In the genomic region with DNA sequence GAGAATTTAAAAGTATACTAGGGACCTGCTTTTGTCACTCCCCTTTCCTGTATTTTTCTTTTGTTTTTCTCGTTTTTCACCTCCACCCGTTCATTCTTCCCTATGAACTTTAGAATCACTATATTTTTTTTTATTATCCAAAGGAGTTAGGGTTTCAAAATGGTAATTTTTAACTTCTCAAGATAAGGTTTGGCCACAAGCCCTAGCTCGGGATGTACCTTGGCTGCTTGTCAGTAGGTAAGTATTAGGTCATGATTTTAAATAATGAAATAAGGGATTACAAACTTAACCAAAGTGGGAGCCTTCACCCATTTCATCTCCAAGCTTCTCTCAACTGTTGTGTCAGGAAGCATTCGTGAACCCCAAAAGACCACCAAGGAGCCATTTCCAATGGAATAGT, we compare ENCODE assay signal across 34 mouse cellular contexts. TPM values are rescaled to one million over a fixed set of nuclear protein-coding genes. Genes with fewer than 3 reads are reported as not detected.
"Had no signal": no experiment of that assay in that cellular context is flagged by ENCODE, and none has a peak within 500 bp of the region (broad histone marks: within the 10 kb centered on the region; RNA-seq: fewer than 3 reads in every experiment).

No protein-coding gene starts in this region.

- H3K27me3 ChIP-seq: limb, embryonic 12.5 days; limb, embryonic 13.5 days; limb, embryonic 15.5 days; liver, embryonic 12.5 days; liver, embryonic 13.5 days; liver, embryonic 15.5 days; lung, embryonic 15.5 days; midbrain, embryonic 12.5 days; midbrain, embryonic 13.5 days; midbrain, embryonic 15.5 days; neural tube, embryonic 12.5 days had no signal

- ATAC-seq: liver, embryonic 12.5 days; liver, postnatal 0 days; lung, postnatal 0 days; midbrain, embryonic 13.5 days; midbrain, embryonic 15.5 days; midbrain, embryonic 16.5 days had no signal

- H3K27ac ChIP-seq: limb, embryonic 10.5 days; limb, embryonic 12.5 days; limb, embryonic 13.5 days; limb, embryonic 15.5 days; liver, embryonic 12.5 days; liver, embryonic 13.5 days; liver, embryonic 14.5 days; liver, embryonic 15.5 days; lung, embryonic 15.5 days; macrophage; midbrain, embryonic 10.5 days; midbrain, embryonic 12.5 days; midbrain, embryonic 13.5 days; midbrain, embryonic 15.5 days; neural tube, embryonic 12.5 days had no signal

- H3K4me3 ChIP-seq: limb, embryonic 10.5 days; limb, embryonic 12.5 days; limb, embryonic 13.5 days; limb, embryonic 15.5 days; liver, embryonic 12.5 days; liver, embryonic 13.5 days; liver, embryonic 15.5 days; lung, embryonic 15.5 days; megakaryocyte, embryonic 14.5 days; midbrain, embryonic 10.5 days; midbrain, embryonic 12.5 days; midbrain, embryonic 13.5 days; midbrain, embryonic 15.5 days; myocyte; neural tube, embryonic 12.5 days had no signal

- H3K9ac ChIP-seq: limb, embryonic 12.5 days; limb, embryonic 13.5 days; limb, embryonic 15.5 days; liver, embryonic 12.5 days; liver, embryonic 13.5 days; liver, embryonic 14.5 days; liver, embryonic 15.5 days; liver, postnatal 0 days; lung, embryonic 14.5 days; lung, embryonic 15.5 days; midbrain, embryonic 12.5 days; midbrain, embryonic 13.5 days; midbrain, embryonic 15.5 days; neural tube, embryonic 12.5 days had no signal

- H3K36me3 ChIP-seq: limb, embryonic 10.5 days; limb, embryonic 12.5 days; limb, embryonic 13.5 days; limb, embryonic 15.5 days; liver, embryonic 12.5 days; liver, embryonic 13.5 days; liver, embryonic 15.5 days; lung, embryonic 15.5 days; midbrain, embryonic 10.5 days; midbrain, embryonic 12.5 days; midbrain, embryonic 13.5 days; midbrain, embryonic 15.5 days; neural tube, embryonic 12.5 days had no signal

- H3K4me2 ChIP-seq: limb, embryonic 12.5 days; limb, embryonic 13.5 days; limb, embryonic 15.5 days; liver, embryonic 12.5 days; liver, embryonic 13.5 days; liver, embryonic 15.5 days; lung, embryonic 14.5 days; lung, embryonic 15.5 days; midbrain, embryonic 11.5 days; midbrain, embryonic 12.5 days; midbrain, embryonic 13.5 days; midbrain, embryonic 15.5 days; neural tube, embryonic 12.5 days had no signal

- DNase-seq: left cerebral cortex, postnatal 4 days; liver; liver, embryonic 13.5 days; liver, postnatal 0 days; lung, adult 18-20 months; lung, adult 2 months; lung, embryonic 14.5 days; lung, postnatal 10 days; lung, postnatal 14 days; lung, postnatal 36 days; lung, postnatal 4 days; midbrain, embryonic 14.5 days had no signal

- H3K4me1 ChIP-seq: limb, embryonic 10.5 days; limb, embryonic 12.5 days; limb, embryonic 13.5 days; limb, embryonic 15.5 days; liver, embryonic 12.5 days; liver, embryonic 13.5 days; liver, embryonic 15.5 days; lung, embryonic 15.5 days; megakaryocyte, embryonic 14.5 days; midbrain, embryonic 10.5 days; midbrain, embryonic 12.5 days; midbrain, embryonic 13.5 days; midbrain, embryonic 15.5 days; neural tube, embryonic 12.5 days had no signal

- H3K9me3 ChIP-seq: limb, embryonic 10.5 days; limb, embryonic 13.5 days; limb, embryonic 15.5 days; liver, embryonic 12.5 days; liver, embryonic 13.5 days; liver, embryonic 15.5 days; lung, embryonic 15.5 days; megakaryocyte, embryonic 14.5 days; midbrain, embryonic 10.5 days; midbrain, embryonic 13.5 days; midbrain, embryonic 15.5 days had no signal

RNA-seq across cellular contexts. Expression of a gene that starts 23.9 kb away (rescaled TPM):
- total RNA-seq: megakaryocyte progenitor cell, adult 5-6 weeks; megakaryocyte-erythroid progenitor cell, adult 5-6 weeks; monocyte, adult 5-6 weeks had no signal
- polyA plus RNA-seq: macrophage had no signal
